Mouse (Mus musculus): ENCODE measurements around the gene Tbc1d25. TPM values are rescaled to one million over a fixed set of nuclear protein-coding genes. Genes with fewer than 3 reads are reported as not detected.

Gene Tbc1d25
- polyA plus RNA-seq, 1 experiment = 16.7 TPM

GRCm38 (mm10) chrX:8115275-8115674, 60.7 kb downstream of the Tbc1d25 start:
- no peak for DNase-seq (ENCODE audit: extremely low spot score in 1 of 2, low spot score in 1 of 2)

DNA sequence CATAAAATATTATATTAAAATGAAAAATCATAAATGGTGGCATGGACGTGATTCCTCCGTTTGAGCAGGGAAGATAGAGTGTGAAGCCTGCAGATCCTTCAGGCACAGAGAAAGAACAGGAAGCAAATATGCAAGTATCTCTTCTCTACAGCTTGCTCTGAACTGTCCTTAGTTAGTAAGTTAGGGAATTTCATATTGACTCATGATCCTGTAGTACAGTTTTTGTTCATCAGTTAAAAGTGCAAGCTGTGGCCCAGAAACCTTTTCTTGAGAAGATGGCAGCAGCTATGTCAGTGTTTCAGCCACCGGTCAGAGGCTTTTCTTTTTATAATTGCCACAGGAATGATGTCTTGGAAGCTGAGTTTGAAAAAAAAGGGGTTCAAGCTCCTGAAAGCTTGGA, 71.0 kb downstream of the Tbc1d25 start:
- DNase-seq (ENCODE audit: extremely low spot score in 1 of 2, low spot score in 1 of 2) = no peak

Other genes with a start within 250 kb of the Tbc1d25 start
- 0.10 TPM in 1 of 2 replicates, not detected in the other for gene Eras, start 247.6 kb downstream of the Tbc1d25 start, polyA plus RNA-seq (2012; rRNA removed)
- 71.9 and 81.8 TPM in 2 replicates for gene Hdac6, start 228.3 kb downstream of the Tbc1d25 start, polyA plus RNA-seq (2012; rRNA removed)
- not detected in 2 replicates for gene Gata1, start 198.1 kb downstream of the Tbc1d25 start, polyA plus RNA-seq (2012; rRNA removed)
- 0.60 and 0.84 TPM in 2 replicates for gene Glod5, start 157.7 kb downstream of the Tbc1d25 start, polyA plus RNA-seq (2012; rRNA removed)
- 25.0 and 27.5 TPM in 2 replicates for gene Suv39h1, start 101.4 kb downstream of the Tbc1d25 start, polyA plus RNA-seq (2012; rRNA removed)
- gene Was, start 85.7 kb downstream of the Tbc1d25 start, polyA plus RNA-seq (2012; rRNA removed) = 1.1 and 1.4 TPM in 2 replicates
- gene Wdr13, start 43.3 kb downstream of the Tbc1d25 start, polyA plus RNA-seq (2012; rRNA removed) = 221 and 236 TPM in 2 replicates
- 216 and 235 TPM in 2 replicates for gene Rbm3, start 30.3 kb downstream of the Tbc1d25 start, polyA plus RNA-seq (2012; rRNA removed)
- gene Ebp, start 17.3 kb upstream of the Tbc1d25 start, polyA plus RNA-seq (2012; rRNA removed) = 20.0 and 22.7 TPM in 2 replicates
- 112 and 115 TPM in 2 replicates for gene Porcn, start 30.3 kb upstream of the Tbc1d25 start, polyA plus RNA-seq (2012; rRNA removed)
- gene Ftsj1, start 76.2 kb upstream of the Tbc1d25 start, polyA plus RNA-seq (2012; rRNA removed) = 28.2 and 28.4 TPM in 2 replicates
- 10.3 and 12.2 TPM in 2 replicates for gene Slc38a5, start 95.0 kb upstream of the Tbc1d25 start, polyA plus RNA-seq (2012; rRNA removed)
- not detected in 2 replicates for gene Ssxb10, start 151.2 kb upstream of the Tbc1d25 start, polyA plus RNA-seq (2012; rRNA removed)
- not detected in 2 replicates for gene Ssxb9, start 190.8 kb upstream of the Tbc1d25 start, polyA plus RNA-seq (2012; rRNA removed)
- not detected in 2 replicates for gene Ssxb1, start 237.1 kb upstream of the Tbc1d25 start, polyA plus RNA-seq (2012; rRNA removed)

Measured in frontal cortex, adult 2 months (tissue).